Mouse (Mus musculus) 3134 (cell line): ENCODE measurements at regions not wholly inside any gene's neighbourhood (a gene's known extent, or its start where the extent isn't known, plus 50 kb on each side); places are given as distances from the start of the nearest gene placed in this dataset.

Source experiments
- DNase-seq: peaks from one replicate; pipeline ENCODE4 v3.0.0-alpha.2; 2011; ENCODE audit warnings: low spot score; ENCODE audit not compliant: insufficient read length; ENCODE audit errors: extremely low read depth

- no peak for DNase-seq
Observed at GRCm38 (mm10) chr12:13100505-13101354, 148.3 kb downstream of the Ddx1 start.

GRCm38 (mm10) chr12:13094111-13094851 is 152.6 kb upstream of the Mycn start:
- DNase-seq: no peak

- no peak for DNase-seq
Observed at GRCm38 (mm10) chr12:13085951-13086350, 144.2 kb upstream of the Mycn start.

GRCm38 (mm10) chr12:13085484-13085883 is 143.8 kb upstream of the Mycn start:
- no peak for DNase-seq

GRCm38 (mm10) chr12:13083337-13084054 is 141.8 kb upstream of the Mycn start:
- no peak for DNase-seq

GRCm38 (mm10) chr12:13080791-13081190 is 139.1 kb upstream of the Mycn start:
- no peak for DNase-seq

GRCm38 (mm10) chr12:13079832-13080231 is 138.1 kb upstream of the Mycn start:
- DNase-seq: no peak

GRCm38 (mm10) chr12:13077689-13078088 is 136.0 kb upstream of the Mycn start:
- no peak for DNase-seq

GRCm38 (mm10) chr12:13076699-13077287 is 135.1 kb upstream of the Mycn start:
- no peak for DNase-seq

GRCm38 (mm10) chr12:13073126-13073886 is 131.6 kb upstream of the Mycn start:
- DNase-seq: no peak

- no peak for DNase-seq
Observed at GRCm38 (mm10) chr12:13067295-13067694, 125.6 kb upstream of the Mycn start.

GRCm38 (mm10) chr12:13066604-13067181 is 125.0 kb upstream of the Mycn start:
- DNase-seq: no peak

- no peak for DNase-seq
Observed at GRCm38 (mm10) chr12:13059473-13059872, 117.8 kb upstream of the Mycn start.

- no peak for DNase-seq
Observed at GRCm38 (mm10) chr12:13056246-13056645, 114.5 kb upstream of the Mycn start.

- no peak for DNase-seq
Observed at GRCm38 (mm10) chr12:13054611-13055010, 112.9 kb upstream of the Mycn start.

- DNase-seq: no peak
Observed at GRCm38 (mm10) chr12:13053746-13054145, 112.0 kb upstream of the Mycn start.

- DNase-seq: no peak
Observed at GRCm38 (mm10) chr12:13052845-13053623, 111.3 kb upstream of the Mycn start.

GRCm38 (mm10) chr12:13052164-13052563 is 110.5 kb upstream of the Mycn start:
- DNase-seq: no peak

- no peak for DNase-seq
Observed at GRCm38 (mm10) chr12:13049659-13050058, 107.9 kb upstream of the Mycn start.
